Mouse (Mus musculus) limb, embryonic 12.5 days (tissue): ENCODE results near the gene Rufy1. TPM values are rescaled to one million over a fixed set of nuclear protein-coding genes. Genes with fewer than 3 reads are reported as not detected.
"Not testable (repeated sequence)": the region's sequence is repeated elsewhere in the genome, so short reads cannot be mapped to it uniquely, and the experiment has no call there.

Experiments
- ATAC-seq: fragments of 200-750 bp; cut with Nextera tagmentation; 2 replicates; pipeline ENCODE4 v1.8.0; 2017; ENCODE audit warnings: low read depth, moderate TSS enrichment; ENCODE audit not compliant: insufficient number of reproducible peaks, insufficient read depth, low FRiP score, low TSS enrichment
- H3K27ac ChIP-seq: fragments of 300-500 bp; sonication (generic); 2 replicates; pipeline ENCODE4 v1.5.1; 2016; ENCODE audit warnings: mild to moderate bottlenecking, moderate library complexity
- H3K27me3 ChIP-seq: fragments of 300-500 bp; sonication (generic); 2 replicates; pipeline ENCODE4 v1.6.1; 2016; ENCODE audit warnings: mild to moderate bottlenecking, moderate library complexity
- H3K36me3 ChIP-seq: fragments of 300-500 bp; sonication (generic); 2 replicates; pipeline ENCODE4 v1.6.1; 2016; ENCODE audit warnings: mild to moderate bottlenecking, moderate library complexity
- H3K4me1 ChIP-seq: fragments of 300-500 bp; sonication (generic); replicated peaks from 2 replicates; pipeline ENCODE4 v1.6.1; 2016
- H3K4me2 ChIP-seq: fragments of 300-500 bp; sonication (generic); 2 replicates; pipeline ENCODE4 v1.6.1; 2016; ENCODE audit warnings: mild to moderate bottlenecking, moderate library complexity
- H3K4me3 ChIP-seq: fragments of 300-500 bp; sonication (generic); replicated peaks from 2 replicates; pipeline ENCODE4 v1.5.1; 2016; ENCODE audit warnings: mild to moderate bottlenecking
- H3K9ac ChIP-seq: fragments of 300-500 bp; sonication (generic); replicated peaks from 2 replicates; pipeline ENCODE4 v1.6.1; 2016; ENCODE audit warnings: mild to moderate bottlenecking, moderate library complexity
- H3K9me3 ChIP-seq: fragments of 300-500 bp; sonication (generic); 2 replicates; pipeline ENCODE4 v1.6.1; 2016; ENCODE audit warnings: mild to moderate bottlenecking, moderate library complexity
- WGBS: fragments of 180-500 bp; shearing (Covaris S2); methylation state at CpG from one replicate; pipeline ENCODE4 v1.1.7; 2016; 5-methylcytosine and 5-hydroxymethylcytosine counted together
- polyA plus RNA-seq: library from polyadenylated mRNA; unstranded; fragments of >200 nt; fragmentation: Nextera tagmentation; extraction: Ambion mirVana; gene quantifications from 2 replicates; pipeline ENCODE4 v1.2.1, GENCODE M21; 2016

The Rufy1 gene
- polyA plus RNA-seq, 1 experiment from 2014 or later = 28.1 TPM

GRCm38 (mm10) chr11:50367531-50367930 lies 63.4 kb downstream of the Rufy1 start:
- H3K9ac ChIP-seq = no peak overlapping the region
- no peaks in the 10 kb centered on the region for H3K9me3 ChIP-seq
- H3K4me2 ChIP-seq = no peak overlapping the region
- 90% methylated on average over 9 of the region's 9 CpGs for WGBS
- ATAC-seq = no peak
- no peaks in the 10 kb centered on the region for H3K36me3 ChIP-seq
- no peak overlapping the region for H3K27ac ChIP-seq
- no peak overlapping the region for H3K4me3 ChIP-seq
- H3K4me1 ChIP-seq = 0 out of 2 replicates have a peak, but pooled peaks cover 3% of the 10 kb centered on the region
- no peaks in the 10 kb centered on the region for H3K27me3 ChIP-seq

- ATAC-seq = no peak
- no peak overlapping the region for H3K4me2 ChIP-seq
- H3K4me1 ChIP-seq = no peaks in the 10 kb centered on the region
- no peak overlapping the region for H3K27ac ChIP-seq
- H3K9me3 ChIP-seq = no peaks in the 10 kb centered on the region
- H3K4me3 ChIP-seq = no peak overlapping the region
- peaks cover 3% of the 10 kb centered on the region for H3K27me3 ChIP-seq
- H3K9ac ChIP-seq = no peak overlapping the region
- no peaks in the 10 kb centered on the region for H3K36me3 ChIP-seq
Measured at GRCm38 (mm10) chr11:50365322-50365721, 65.6 kb downstream of the Rufy1 start.

GRCm38 (mm10) chr11:50364548-50364947 lies 66.4 kb downstream of the Rufy1 start:
- 7% methylated on average over 4 of the region's 4 CpGs for WGBS
- H3K4me2 ChIP-seq = no peak overlapping the region
- H3K27ac ChIP-seq = no peak overlapping the region
- no peaks in the 10 kb centered on the region for H3K4me1 ChIP-seq
- ATAC-seq = no peak
- peaks cover 6% of the 10 kb centered on the region for H3K27me3 ChIP-seq
- no peaks in the 10 kb centered on the region for H3K9me3 ChIP-seq
- no peak overlapping the region for H3K4me3 ChIP-seq
- no peaks in the 10 kb centered on the region for H3K36me3 ChIP-seq
- H3K9ac ChIP-seq = no peak overlapping the region

- H3K9ac ChIP-seq, H3K4me2 ChIP-seq, H3K9me3 ChIP-seq, H3K27ac ChIP-seq, H3K4me3 ChIP-seq, ATAC-seq, H3K36me3 ChIP-seq, H3K4me1 ChIP-seq: not testable (repeated sequence)
- 64% methylated on average over 1 of the region's 1 CpGs for WGBS
- H3K27me3 ChIP-seq = peaks cover 26% of the 10 kb centered on the region
Measured at GRCm38 (mm10) chr11:50361282-50361681, 69.6 kb downstream of the Rufy1 start.

GRCm38 (mm10) chr11:50358950-50359861 lies 71.7 kb downstream of the Rufy1 start:
- Histone ChIP-seq H3K27ac (peak overlapping the region; percentile 51; the same call in 1 of the 2 replicates), H3K4me2 (peak overlapping the region; percentile 90), H3K4me1 (0 out of 2 replicates have a peak, but pooled peaks cover 3% of the 10 kb centered on the region), H3K9ac (peak overlapping the region; percentile 71), H3K4me3 (peak overlapping the region; percentile 50), H3K9me3 (no peaks in the 10 kb centered on the region), H3K27me3 (peaks cover 26% of the 10 kb centered on the region), H3K36me3 (no peaks in the 10 kb centered on the region)
- peak; percentile 56; the same call in 1 of the 2 replicates for ATAC-seq
- 2% methylated on average over 74 of the region's 74 CpGs for whole genome bisulfite sequencing

- peaks cover 23% of the 10 kb centered on the region for H3K27me3 ChIP-seq
- 0 out of 2 replicates have a peak, but pooled peaks cover 3% of the 10 kb centered on the region for H3K4me1 ChIP-seq
- no peak overlapping the region for H3K27ac ChIP-seq
- 60% methylated on average over 1 of the region's 1 CpGs for WGBS
- H3K9me3 ChIP-seq = no peaks in the 10 kb centered on the region
- ATAC-seq = no peak
- no peaks in the 10 kb centered on the region for H3K36me3 ChIP-seq
- H3K4me2 ChIP-seq = no peak overlapping the region
- H3K4me3 ChIP-seq = no peak overlapping the region
- no peak overlapping the region for H3K9ac ChIP-seq
Measured at GRCm38 (mm10) chr11:50355395-50355794, 75.5 kb downstream of the Rufy1 start.

GRCm38 (mm10) chr11:50354851-50355250 lies 76.1 kb downstream of the Rufy1 start:
- H3K4me2 ChIP-seq = no peak overlapping the region
- 70% methylated on average over 3 of the region's 3 CpGs for WGBS
- H3K36me3 ChIP-seq = no peaks in the 10 kb centered on the region
- ATAC-seq = no peak
- H3K9me3 ChIP-seq = no peaks in the 10 kb centered on the region
- H3K9ac ChIP-seq = no peak overlapping the region
- 0 out of 2 replicates have a peak, but pooled peaks cover 3% of the 10 kb centered on the region for H3K4me1 ChIP-seq
- no peak overlapping the region for H3K27ac ChIP-seq
- no peak overlapping the region for H3K4me3 ChIP-seq
- peaks cover 23% of the 10 kb centered on the region for H3K27me3 ChIP-seq

GRCm38 (mm10) chr11:50354162-50354561 lies 76.8 kb downstream of the Rufy1 start, which contains the start of gene Cby3:
Gene Cby3, plus strand, starts transcription at chr11:50354462.
- no peak within 1 kb of the TSS for H3K9ac ChIP-seq
- H3K4me1 ChIP-seq = 0 out of 2 replicates have a peak, but pooled peaks cover 3% of the 10 kb centered on the region
- no peak for ATAC-seq
- no peak within 1 kb of the TSS for H3K4me3 ChIP-seq
- H3K27ac ChIP-seq = no peak within 1 kb of the TSS
- no peaks in the 10 kb centered on the region for H3K9me3 ChIP-seq
- peaks cover 19% of the 10 kb centered on the region for H3K27me3 ChIP-seq
- no peak within 1 kb of the TSS for H3K4me2 ChIP-seq
- no peaks in the 10 kb centered on the region for H3K36me3 ChIP-seq

- H3K4me3 ChIP-seq = no peak overlapping the region
- WGBS = 65% methylated on average over 2 of the region's 2 CpGs
- H3K27me3 ChIP-seq = peaks cover under 1% of the 10 kb centered on the region; the same call in 1 of the 2 replicates
Measured at GRCm38 (mm10) chr11:50352177-50352576, 78.7 kb downstream of the Rufy1 start.

GRCm38 (mm10) chr11:50346256-50347032 lies 84.5 kb downstream of the Rufy1 start:
- Histone ChIP-seq H3K9me3 (no peaks in the 10 kb centered on the region), H3K4me3 (no peak overlapping the region), H3K4me1 (no peaks in the 10 kb centered on the region), H3K9ac (no peak overlapping the region), H3K27me3 (no peaks in the 10 kb centered on the region), H3K4me2 (no peak overlapping the region), H3K27ac (no peak overlapping the region), H3K36me3 (no peaks in the 10 kb centered on the region)
- WGBS = 86% methylated on average over 9 of the region's 9 CpGs
- no peak for ATAC-seq

More at GRCm38 (mm10) chr11:50352177-50352576, 78.7 kb downstream of the Rufy1 start:
- Histone ChIP-seq H3K36me3 (no peaks in the 10 kb centered on the region), H3K9me3 (no peaks in the 10 kb centered on the region), H3K27ac (no peak overlapping the region), H3K9ac (no peak overlapping the region), H3K4me1 (no peaks in the 10 kb centered on the region), H3K4me2 (no peak overlapping the region)
- ATAC-seq = no peak

GRCm38 (mm10) chr11:50345486-50345885 lies 85.4 kb downstream of the Rufy1 start:
- Histone ChIP-seq H3K4me2 (no peak overlapping the region), H3K36me3 (no peaks in the 10 kb centered on the region), H3K4me3 (no peak overlapping the region), H3K27ac (no peak overlapping the region), H3K27me3 (no peaks in the 10 kb centered on the region), H3K9ac (no peak overlapping the region), H3K9me3 (no peaks in the 10 kb centered on the region), H3K4me1 (no peaks in the 10 kb centered on the region)
- no peak for ATAC-seq
- WGBS = 84% methylated on average over 4 of the region's 4 CpGs
